Mouse (Mus musculus) liver, embryonic 14.5 days (tissue): Measurements from ENCODE around the gene Gm5152.
"Not testable (repeated sequence)": the region's sequence is repeated elsewhere in the genome, so short reads cannot be mapped to it uniquely, and the experiment has no call there.

ENCODE experiments used
- CTCF ChIP-seq: IDR thresholded peaks from 2 replicates; pipeline ENCODE4 v1.5.1; 2016; ENCODE audit warnings: antibody characterized with exemption, low read depth, control low read depth
- EP300 ChIP-seq: IDR thresholded peaks from 2 replicates; pipeline ENCODE4 v1.6.1; 2016; ENCODE audit warnings: antibody characterized with exemption, low read depth

- TF ChIP-seq CTCF, EP300: not testable (repeated sequence)
Measured at GRCm38 (mm10) chr5:10254768-10255167, 8.4 kb upstream of the Gm5152 start.
